Mouse (Mus musculus): Measurements from ENCODE around the gene Brix1. TPM values are rescaled to one million over a fixed set of nuclear protein-coding genes. Genes with fewer than 3 reads are reported as not detected.

Brix1 gene
- total and polyA plus RNA-seq, 3 experiments = 66.6 to 319 (median 72.9) TPM

GRCm38 (mm10) chr15:10439963-10440362 is 45.8 kb downstream of the Brix1 start:
- H3K27ac ChIP-seq (ENCODE audit: control insufficient read depth, low read depth, low read length) = no peak overlapping the region
- no peak for TF ChIP-seq CHD2 (IDR thresholded peaks at IDR 0.05; ENCODE audit: low read length)
- peak; percentile 1 for TF ChIP-seq RAD21 (IDR thresholded peaks at IDR 0.05; ENCODE audit: low read depth, low read length)
- TF ChIP-seq MEF2A (IDR thresholded peaks at IDR 0.05; ENCODE audit: extremely low read depth, insufficient replicate concordance, low read depth, low read length, poor library complexity, severe bottlenecking) = no peak
- peaks cover 6 to 9% of the 10 kb centered on the region in 2 experiments for H3K36me3 ChIP-seq (ENCODE audit: control insufficient read depth in 1 of 2, insufficient read depth in 2 of 2, low read length in 2 of 2)
- H3K4me3 ChIP-seq (ENCODE audit: control insufficient read depth in 1 of 2, insufficient read depth in 1 of 2, low read depth in 2 of 2, low read length in 2 of 2) = no peak overlapping the region
- no peak for DNase-seq (ENCODE audit: low read depth, low spot score)
- H3K4me1 ChIP-seq (ENCODE audit: control insufficient read depth in 1 of 2, insufficient read depth in 2 of 2, low read length in 2 of 2) = peaks cover 5% of the 10 kb centered on the region in 2 experiments
- no peaks in the 10 kb centered on the region for H3K27me3 ChIP-seq (ENCODE audit: control insufficient read depth in 1 of 2, insufficient read depth in 2 of 2, low read length in 2 of 2)
- H3K79me2 ChIP-seq (ENCODE audit: control insufficient read depth, insufficient read depth, low read length, poor library complexity) = no peaks in the 10 kb centered on the region
- H3K9me3 ChIP-seq (replicated peaks; ENCODE audit: insufficient read depth, low read length) = no peaks in the 10 kb centered on the region
- H3K9ac ChIP-seq (ENCODE audit: control insufficient read depth, low read depth, low read length, poor library complexity, severe bottlenecking) = no peak overlapping the region

- no peak for TF ChIP-seq JUND (IDR thresholded peaks at IDR 0.05; ENCODE audit: low read depth, low read length)
- no peak for TF ChIP-seq ZNF384 (IDR thresholded peaks at IDR 0.05; ENCODE audit: low read depth, low read length)
- no peak for TF ChIP-seq HCFC1 (IDR thresholded peaks at IDR 0.05; ENCODE audit: low read depth, low read length)
- TF ChIP-seq POLR2A (IDR thresholded peaks at IDR 0.05; ENCODE audit: control insufficient read depth in 1 of 2, insufficient read depth in 1 of 2, low read depth in 1 of 2, low read length in 2 of 2, poor library complexity in 1 of 2) = no peak
- TF ChIP-seq ZKSCAN1 (IDR thresholded peaks at IDR 0.05; ENCODE audit: low read depth, low read length) = no peak
- no peak; the same call in 1 of the 2 replicates for TF ChIP-seq POLR2AphosphoS2 (IDR thresholded peaks at IDR 0.05; ENCODE audit: low read length)
- TF ChIP-seq MYB (IDR thresholded peaks at IDR 0.05; ENCODE audit: low read depth, low read length) = no peak
- no peak overlapping the region for H3K4me3 ChIP-seq (ENCODE audit: control insufficient read depth in 1 of 2, insufficient read depth in 1 of 2, low read depth in 2 of 2, low read length in 2 of 2)
- no peaks in the 10 kb centered on the region for H3K9me3 ChIP-seq (replicated peaks; ENCODE audit: insufficient read depth, low read length)
- peaks cover 1 to 6% of the 10 kb centered on the region in 2 experiments; a peak in 3 of 4 replicates for H3K36me3 ChIP-seq (ENCODE audit: control insufficient read depth in 1 of 2, insufficient read depth in 2 of 2, low read length in 2 of 2)
- H3K9ac ChIP-seq (ENCODE audit: control insufficient read depth, low read depth, low read length, poor library complexity, severe bottlenecking) = no peak overlapping the region
- H3K27me3 ChIP-seq (ENCODE audit: control insufficient read depth in 1 of 2, insufficient read depth in 2 of 2, low read length in 2 of 2) = no peaks in the 10 kb centered on the region
- H3K4me1 ChIP-seq (ENCODE audit: control insufficient read depth in 1 of 2, insufficient read depth in 2 of 2, low read length in 2 of 2) = peaks cover 0 to under 1% of the 10 kb centered on the region in 2 experiments; a peak in 1 of 4 replicates
- DNase-seq (ENCODE audit: low read depth, low spot score) = peak; percentile 19
- no peak overlapping the region for H3K27ac ChIP-seq (ENCODE audit: control insufficient read depth, low read depth, low read length)
- no peaks in the 10 kb centered on the region for H3K79me2 ChIP-seq (ENCODE audit: control insufficient read depth, insufficient read depth, low read length, poor library complexity)
These were observed 48.9 kb downstream of the Brix1 start for GRCm38 (mm10) chr15:10436893-10437292.

- Histone ChIP-seq H3K27me3 (ENCODE audit: control insufficient read depth in 1 of 2, insufficient read depth in 2 of 2, low read length in 2 of 2) (no peaks in the 10 kb centered on the region), H3K27ac (ENCODE audit: control insufficient read depth, low read depth, low read length) (no peak overlapping the region), H3K79me2 (ENCODE audit: control insufficient read depth, insufficient read depth, low read length, poor library complexity) (no peaks in the 10 kb centered on the region), H3K36me3 (ENCODE audit: control insufficient read depth in 1 of 2, insufficient read depth in 2 of 2, low read length in 2 of 2) (no peaks in the 10 kb centered on the region; a peak in 1 of 4 replicates), H3K4me3 (ENCODE audit: control insufficient read depth in 1 of 2, insufficient read depth in 1 of 2, low read depth in 2 of 2, low read length in 2 of 2) (no peak overlapping the region), H3K4me1 (ENCODE audit: control insufficient read depth in 1 of 2, insufficient read depth in 2 of 2, low read length in 2 of 2) (no peaks in the 10 kb centered on the region), H3K9me3 (replicated peaks; ENCODE audit: insufficient read depth, low read length) (no peaks in the 10 kb centered on the region), H3K9ac (ENCODE audit: control insufficient read depth, low read depth, low read length, poor library complexity, severe bottlenecking) (no peak overlapping the region)
- no peak for DNase-seq (ENCODE audit: low read depth, low spot score)
- TF ChIP-seq ZMIZ1 (IDR thresholded peaks at IDR 0.05; ENCODE audit: low read depth, low read length) (no peak), CTCF (IDR thresholded peaks at IDR 0.05 in 2 of 3, conservative IDR thresholded peaks at IDR 0.05 in 1 of 3; ENCODE audit: control insufficient read depth in 1 of 3, insufficient read depth in 1 of 3, low read depth in 2 of 3, low read length in 3 of 3, poor library complexity in 1 of 3, severe bottlenecking in 1 of 3) (no peak), RCOR1 (IDR thresholded peaks at IDR 0.05; ENCODE audit: low read depth, low read length) (no peak), MXI1 (IDR thresholded peaks at IDR 0.05; ENCODE audit: low read depth, low read length) (no peak), TAL1 (IDR thresholded peaks at IDR 0.05; ENCODE audit: low read length) (no peak)
These were observed 59.0 kb downstream of the Brix1 start for GRCm38 (mm10) chr15:10426545-10427266.

Measured in MEL (cell line).